Mouse (Mus musculus) kidney, embryonic 15.5 days (tissue): ENCODE results near the gene Mecom. TPM values are rescaled to one million over a fixed set of nuclear protein-coding genes. Genes with fewer than 3 reads are reported as not detected.
A peak's percentile ranks its signal among the peaks of the same experiment; 100 is the strongest.

Source experiments
- ATAC-seq: fragments of 200-750 bp; cut with Nextera tagmentation; replicated peaks from 2 replicates; pipeline ENCODE4 v1.8.0; 2017; ENCODE audit warnings: moderate TSS enrichment; ENCODE audit not compliant: low FRiP score
- H3K27ac ChIP-seq: fragments of 300-500 bp; sonication (generic); 2 replicates; pipeline ENCODE4 v1.5.1; 2015; ENCODE audit warnings: mild to moderate bottlenecking, inconsistent platforms
- H3K27me3 ChIP-seq: fragments of 300-500 bp; sonication (generic); 2 replicates; pipeline ENCODE4 v1.6.1; 2015; ENCODE audit warnings: inconsistent platforms
- H3K36me3 ChIP-seq: fragments of 300-500 bp; sonication (generic); 2 replicates; pipeline ENCODE4 v1.6.1; 2015; ENCODE audit warnings: inconsistent platforms
- H3K4me1 ChIP-seq: fragments of 300-500 bp; sonication (generic); 2 replicates; pipeline ENCODE4 v1.6.1; 2015; ENCODE audit warnings: inconsistent platforms
- H3K4me2 ChIP-seq: fragments of 300-500 bp; sonication (generic); 2 replicates; pipeline ENCODE4 v1.6.1; 2015; ENCODE audit warnings: moderate library complexity, mild to moderate bottlenecking, inconsistent platforms
- H3K4me3 ChIP-seq: fragments of 300-500 bp; sonication (generic); replicated peaks from 2 replicates; pipeline ENCODE4 v1.5.1; 2015; ENCODE audit warnings: mild to moderate bottlenecking, inconsistent platforms
- H3K9ac ChIP-seq: fragments of 300-500 bp; sonication (generic); 2 replicates; pipeline ENCODE4 v1.6.1; 2015; ENCODE audit warnings: mild to moderate bottlenecking, inconsistent platforms
- H3K9me3 ChIP-seq: fragments of 300-500 bp; sonication (generic); replicated peaks from 2 replicates; pipeline ENCODE4 v1.6.1; 2016; ENCODE audit warnings: inconsistent platforms
- WGBS: fragments of 180-500 bp; shearing (Covaris S2); methylation state at CpG from one replicate; pipeline ENCODE4 v1.1.7; 2015; ENCODE audit warnings: mixed read lengths; 5-methylcytosine and 5-hydroxymethylcytosine counted together
- polyA plus RNA-seq: library from polyadenylated mRNA; unstranded; fragments of >200 nt; fragmentation: Nextera tagmentation; extraction: Ambion mirVana; gene quantifications from 2 replicates; pipeline ENCODE4 v1.2.1, GENCODE M21; 2015

Gene Mecom
- polyA plus RNA-seq, 1 experiment from 2014 or later, result 66.4 TPM

- Histone ChIP-seq H3K27ac (peak overlapping the region; percentile 97), H3K36me3 (no peaks in the 10 kb centered on the region), H3K4me3 (0 out of 2 replicates have a peak overlapping the region, but pooled peaks have one; percentile 10), H3K27me3 (peaks cover 54% of the 10 kb centered on the region), H3K4me1 (peaks cover 51% of the 10 kb centered on the region), H3K4me2 (peak overlapping the region; percentile 89), H3K9ac (peak overlapping the region; percentile 23; the same call in 1 of the 2 replicates), H3K9me3 (no peaks in the 10 kb centered on the region)
- ATAC-seq, result no peak
- 22% methylated on average over 16 of the region's 16 CpGs for WGBS
These were observed 42.0 kb downstream of the Mecom start for GRCm38 (mm10) chr3:30505741-30506251.

DNA sequence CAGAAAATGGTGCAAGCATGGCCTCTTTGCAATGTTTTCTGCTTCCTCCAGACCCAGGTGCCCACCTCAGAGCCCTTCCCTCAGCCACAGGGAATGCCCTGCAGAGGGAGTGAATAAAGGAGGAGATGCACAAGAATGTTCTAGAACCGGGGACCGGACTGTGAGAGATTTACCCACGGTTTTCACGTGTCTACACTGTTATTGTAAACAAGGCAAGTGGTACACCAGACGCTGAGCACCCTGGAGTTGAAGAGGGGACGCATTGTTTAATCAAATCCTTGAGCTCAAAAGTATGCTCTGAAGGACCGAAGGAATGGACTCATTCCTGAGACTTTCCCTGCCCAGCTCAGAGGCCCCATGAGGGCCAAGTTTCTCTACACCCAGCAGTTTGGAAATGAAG lies 43.2 kb downstream of the Mecom start:
- no peak overlapping the region for H3K4me3 ChIP-seq
- peaks cover 40% of the 10 kb centered on the region for H3K4me1 ChIP-seq
- WGBS, result 43% methylated on average over 7 of the region's 7 CpGs
- no peaks in the 10 kb centered on the region for H3K9me3 ChIP-seq
- H3K27ac ChIP-seq, result peak overlapping the region; percentile 81
- ATAC-seq, result no peak
- peaks cover 53% of the 10 kb centered on the region for H3K27me3 ChIP-seq
- H3K9ac ChIP-seq, result no peak overlapping the region
- peak overlapping the region; percentile 89 for H3K4me2 ChIP-seq
- no peaks in the 10 kb centered on the region for H3K36me3 ChIP-seq

GRCm38 (mm10) chr3:30503821-30504220 lies 44.0 kb downstream of the Mecom start:
- no peak for ATAC-seq
- Histone ChIP-seq H3K27ac (peak overlapping the region; percentile 81), H3K4me2 (no peak overlapping the region)

DNA sequence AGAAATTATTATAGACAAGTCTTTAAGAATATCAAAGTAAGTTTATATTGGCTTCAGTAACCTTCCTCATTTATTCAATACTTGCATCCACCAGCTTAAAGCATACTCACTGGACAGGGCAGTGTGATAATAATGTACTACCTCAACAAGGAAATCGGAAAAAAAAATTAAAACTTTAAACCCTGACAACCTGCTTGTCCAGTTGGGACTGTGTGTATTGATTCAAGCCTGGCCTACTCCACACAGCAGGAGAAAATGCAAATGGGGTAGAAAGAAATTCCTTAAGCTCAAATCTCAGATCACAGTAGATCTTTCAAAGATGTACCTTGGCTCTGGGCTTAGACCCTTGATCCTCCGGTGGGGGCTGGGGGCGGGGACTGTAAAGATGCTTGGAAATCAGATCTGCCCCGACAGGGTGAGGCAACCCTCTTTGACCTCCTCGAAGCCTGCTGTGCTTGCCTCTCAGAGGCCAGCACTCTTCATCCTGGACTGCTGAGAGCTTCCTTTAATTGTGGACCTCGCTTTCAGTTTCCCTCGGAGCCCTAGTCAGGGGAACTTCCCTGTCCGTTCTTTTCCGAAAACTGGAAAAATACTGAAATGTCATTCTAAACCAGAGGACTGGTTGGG lies 49.5 kb downstream of the Mecom start:
- Histone ChIP-seq H3K9ac (no peak overlapping the region), H3K36me3 (no peaks in the 10 kb centered on the region), H3K4me2 (0 out of 2 replicates have a peak overlapping the region, but pooled peaks have one; percentile 19), H3K27me3 (peaks cover 18% of the 10 kb centered on the region), H3K4me3 (no peak overlapping the region), H3K4me1 (no peaks in the 10 kb centered on the region), H3K27ac (0 out of 2 replicates have a peak overlapping the region, but pooled peaks have one; percentile 54), H3K9me3 (no peaks in the 10 kb centered on the region)
- ATAC-seq, result no peak; the same call in 1 of the 2 replicates
- WGBS, result 25% methylated on average over 9 of the region's 9 CpGs

More at GRCm38 (mm10) chr3:30503821-30504220, 44.0 kb downstream of the Mecom start:
- Histone ChIP-seq H3K4me3 (no peak overlapping the region), H3K4me1 (peaks cover 39% of the 10 kb centered on the region), H3K27me3 (peaks cover 48% of the 10 kb centered on the region), H3K9ac (no peak overlapping the region), H3K9me3 (no peaks in the 10 kb centered on the region), H3K36me3 (no peaks in the 10 kb centered on the region)

GRCm38 (mm10) chr3:30494371-30494770 lies 53.4 kb downstream of the Mecom start:
- H3K36me3 ChIP-seq, result no peaks in the 10 kb centered on the region
- no peaks in the 10 kb centered on the region for H3K9me3 ChIP-seq
- WGBS, result 79% methylated on average over 2 of the region's 2 CpGs
- no peak overlapping the region for H3K27ac ChIP-seq
- H3K27me3 ChIP-seq, result peaks cover 4% of the 10 kb centered on the region; the same call in 1 of the 2 replicates
- H3K4me1 ChIP-seq, result no peaks in the 10 kb centered on the region
- H3K4me3 ChIP-seq, result no peak overlapping the region
- no peak overlapping the region for H3K9ac ChIP-seq
- no peak overlapping the region for H3K4me2 ChIP-seq
- ATAC-seq, result no peak

GRCm38 (mm10) chr3:30488808-30489207 lies 59.0 kb downstream of the Mecom start:
- no peak for ATAC-seq
- Histone ChIP-seq H3K9ac (no peak overlapping the region), H3K27ac (no peak overlapping the region), H3K4me3 (no peak overlapping the region), H3K36me3 (no peaks in the 10 kb centered on the region), H3K4me1 (peaks cover 5% of the 10 kb centered on the region), H3K9me3 (no peaks in the 10 kb centered on the region), H3K27me3 (0 out of 2 replicates have a peak, but pooled peaks cover 2% of the 10 kb centered on the region), H3K4me2 (no peak overlapping the region)
- WGBS, result 26% methylated on average over 4 of the region's 4 CpGs

GRCm38 (mm10) chr3:30486422-30486821 lies 61.4 kb downstream of the Mecom start:
- H3K4me1 ChIP-seq, result peaks cover 10% of the 10 kb centered on the region
- no peak overlapping the region for H3K27ac ChIP-seq
- ATAC-seq, result no peak
- 0 out of 2 replicates have a peak, but pooled peaks cover 2% of the 10 kb centered on the region for H3K27me3 ChIP-seq
- no peaks in the 10 kb centered on the region for H3K36me3 ChIP-seq
- no peak overlapping the region for H3K4me2 ChIP-seq
- H3K9me3 ChIP-seq, result no peaks in the 10 kb centered on the region
- 52% methylated on average over 4 of the region's 4 CpGs for WGBS
- no peak overlapping the region for H3K4me3 ChIP-seq
- H3K9ac ChIP-seq, result no peak overlapping the region

DNA sequence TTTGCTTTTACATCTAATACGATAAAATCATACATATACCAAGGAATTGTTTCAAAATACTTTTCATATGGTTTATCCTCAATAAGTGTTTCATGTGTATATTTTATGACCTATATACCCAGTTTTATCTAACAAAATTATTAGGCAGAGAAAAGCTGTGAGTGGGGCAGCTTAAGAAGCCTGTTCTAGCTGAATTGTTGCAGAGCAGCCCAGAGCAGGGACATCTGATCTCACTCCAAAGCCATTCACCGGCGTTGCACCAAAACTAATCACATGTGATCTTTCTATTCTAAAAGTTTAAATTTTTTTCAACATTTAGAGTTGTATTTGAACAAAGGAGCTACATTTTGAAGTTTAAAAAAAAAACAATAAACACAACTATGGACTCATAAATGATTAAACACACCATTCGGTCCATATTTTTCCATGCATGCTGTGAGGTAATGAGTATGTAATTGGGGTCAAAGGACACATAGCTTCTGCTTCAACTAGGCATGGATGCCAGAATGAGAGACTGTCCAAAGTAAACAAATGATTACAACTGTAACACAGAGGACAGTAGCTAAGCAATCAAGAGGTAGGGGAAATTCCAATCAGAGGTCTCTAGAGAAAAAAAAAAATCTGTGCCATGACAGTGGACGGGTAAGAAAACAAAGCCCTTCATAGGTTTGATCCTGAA lies 64.7 kb downstream of the Mecom start:
- Histone ChIP-seq H3K36me3 (no peaks in the 10 kb centered on the region), H3K9ac (no peak overlapping the region), H3K27ac (no peak overlapping the region), H3K4me1 (peaks cover 11% of the 10 kb centered on the region), H3K27me3 (0 out of 2 replicates have a peak, but pooled peaks cover 2% of the 10 kb centered on the region), H3K9me3 (no peaks in the 10 kb centered on the region), H3K4me3 (no peak overlapping the region), H3K4me2 (no peak overlapping the region)
- ATAC-seq, result no peak
- WGBS, result 50% methylated on average over 5 of the region's 5 CpGs

- 58% methylated on average over 10 of the region's 10 CpGs for WGBS
- H3K4me2 ChIP-seq, result no peak overlapping the region
- ATAC-seq, result no peak
- H3K4me1 ChIP-seq, result peaks cover 11% of the 10 kb centered on the region
- no peak overlapping the region for H3K4me3 ChIP-seq
- H3K27me3 ChIP-seq, result no peaks in the 10 kb centered on the region
- H3K9ac ChIP-seq, result no peak overlapping the region
- no peak overlapping the region for H3K27ac ChIP-seq
- H3K9me3 ChIP-seq, result no peaks in the 10 kb centered on the region
- H3K36me3 ChIP-seq, result no peaks in the 10 kb centered on the region
These were observed 66.1 kb downstream of the Mecom start for GRCm38 (mm10) chr3:30481682-30482081.

DNA sequence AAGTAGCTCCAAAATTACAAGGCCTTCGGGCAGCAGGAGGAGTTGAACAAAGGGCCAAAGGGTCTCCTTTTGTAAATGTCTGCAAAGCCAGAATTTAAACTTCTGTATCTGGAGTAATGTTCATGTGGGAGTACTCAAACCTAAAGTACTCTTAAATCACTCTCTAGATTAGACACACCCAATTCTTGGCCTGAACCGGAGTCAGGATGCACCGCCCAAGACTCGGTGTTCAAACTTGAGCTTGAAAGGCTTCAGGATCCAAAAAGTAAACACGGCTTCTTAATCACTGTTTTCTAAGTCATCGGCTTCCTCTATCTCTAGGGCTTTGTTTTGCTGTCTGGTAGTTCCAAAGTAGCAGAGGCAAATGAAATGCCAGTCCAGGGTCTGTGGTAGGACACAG lies 67.3 kb downstream of the Mecom start:
- Histone ChIP-seq H3K4me1 (peaks cover 19% of the 10 kb centered on the region), H3K4me3 (no peak overlapping the region), H3K27me3 (no peaks in the 10 kb centered on the region), H3K36me3 (no peaks in the 10 kb centered on the region), H3K4me2 (no peak overlapping the region), H3K9me3 (no peaks in the 10 kb centered on the region), H3K9ac (no peak overlapping the region), H3K27ac (no peak overlapping the region)
- ATAC-seq, result no peak
- 35% methylated on average over 6 of the region's 6 CpGs for WGBS

GRCm38 (mm10) chr3:30478252-30478651 lies 69.6 kb downstream of the Mecom start:
- peaks cover 2% of the 10 kb centered on the region; the same call in 1 of the 2 replicates for H3K27me3 ChIP-seq
- no peak overlapping the region for H3K9ac ChIP-seq
- no peak for ATAC-seq
- H3K4me2 ChIP-seq, result no peak overlapping the region
- no peaks in the 10 kb centered on the region for H3K9me3 ChIP-seq
- 67% methylated on average over 6 of the region's 6 CpGs for whole genome bisulfite sequencing
- peaks cover 20% of the 10 kb centered on the region for H3K4me1 ChIP-seq
- H3K36me3 ChIP-seq, result no peaks in the 10 kb centered on the region
- no peak overlapping the region for H3K27ac ChIP-seq
- H3K4me3 ChIP-seq, result no peak overlapping the region

- H3K4me1 ChIP-seq, result peaks cover 22% of the 10 kb centered on the region
- no peak overlapping the region for H3K4me3 ChIP-seq
- H3K9me3 ChIP-seq, result no peaks in the 10 kb centered on the region
- H3K36me3 ChIP-seq, result no peaks in the 10 kb centered on the region
- no peak overlapping the region for H3K27ac ChIP-seq
- no peak for ATAC-seq
- no peak overlapping the region for H3K4me2 ChIP-seq
- peaks cover 8% of the 10 kb centered on the region for H3K27me3 ChIP-seq
- H3K9ac ChIP-seq, result no peak overlapping the region
- WGBS, result 49% methylated on average over 5 of the region's 5 CpGs
These were observed 70.8 kb downstream of the Mecom start for GRCm38 (mm10) chr3:30477008-30477407.
